Mouse (Mus musculus): ENCODE results near the gene Plxna1. TPM values are rescaled to one million over a fixed set of nuclear protein-coding genes. Genes with fewer than 3 reads are reported as not detected.

Plxna1 gene
- polyA plus RNA-seq, 1 experiment = 33.2 TPM

GRCm38 (mm10) chr6:89310236-89310635, 52.2 kb downstream of the Plxna1 start:
- no peak for TF ChIP-seq POLR2A (IDR thresholded peaks at IDR 0.05; ENCODE audit: low read depth, low read length)
- TF ChIP-seq CTCF (conservative IDR thresholded peaks at IDR 0.05; ENCODE audit: insufficient read depth, insufficient read length, low read depth, low read length) = no peak
- Histone ChIP-seq H3K4me1 (ENCODE audit: control insufficient read depth, insufficient read depth, low read length) (no peaks in the 10 kb centered on the region), H3K4me3 (ENCODE audit: insufficient read depth, low read depth, low read length) (no peak overlapping the region), H3K27ac (ENCODE audit: insufficient read depth, low read depth, low read length) (no peak overlapping the region), H3K36me3 (ENCODE audit: control insufficient read depth, insufficient read depth, low read length) (no peaks in the 10 kb centered on the region), H3K27me3 (replicated peaks; ENCODE audit: control insufficient read depth, insufficient read depth, low read length) (no peaks in the 10 kb centered on the region)
- no peak for DNase-seq
- WGBS = 73% methylated on average over 9 of the region's 9 CpGs

- no peaks in the 10 kb centered on the region for H3K36me3 ChIP-seq (ENCODE audit: control insufficient read depth, insufficient read depth, low read length)
- no peak for TF ChIP-seq CTCF (conservative IDR thresholded peaks at IDR 0.05; ENCODE audit: insufficient read depth, insufficient read length, low read depth, low read length)
- TF ChIP-seq POLR2A (IDR thresholded peaks at IDR 0.05; ENCODE audit: low read depth, low read length) = no peak
- no peak overlapping the region for H3K27ac ChIP-seq (ENCODE audit: insufficient read depth, low read depth, low read length)
- H3K4me3 ChIP-seq (ENCODE audit: insufficient read depth, low read depth, low read length) = no peak overlapping the region
- 66% methylated on average over 6 of the region's 6 CpGs for WGBS
- no peaks in the 10 kb centered on the region for H3K27me3 ChIP-seq (replicated peaks; ENCODE audit: control insufficient read depth, insufficient read depth, low read length)
- DNase-seq = no peak
- no peaks in the 10 kb centered on the region for H3K4me1 ChIP-seq (ENCODE audit: control insufficient read depth, insufficient read depth, low read length)
These were observed 54.0 kb downstream of the Plxna1 start for GRCm38 (mm10) chr6:89308213-89308973.

GRCm38 (mm10) chr6:89304375-89305058, 57.9 kb downstream of the Plxna1 start:
- no peak for TF ChIP-seq CTCF (conservative IDR thresholded peaks at IDR 0.05; ENCODE audit: insufficient read depth, insufficient read length, low read depth, low read length)
- TF ChIP-seq POLR2A (IDR thresholded peaks at IDR 0.05; ENCODE audit: low read depth, low read length) = no peak
- no peak overlapping the region for H3K4me3 ChIP-seq (ENCODE audit: insufficient read depth, low read depth, low read length)
- H3K4me1 ChIP-seq (ENCODE audit: control insufficient read depth, insufficient read depth, low read length) = no peaks in the 10 kb centered on the region
- no peaks in the 10 kb centered on the region for H3K27me3 ChIP-seq (replicated peaks; ENCODE audit: control insufficient read depth, insufficient read depth, low read length)
- H3K27ac ChIP-seq (ENCODE audit: insufficient read depth, low read depth, low read length) = no peak overlapping the region
- no peaks in the 10 kb centered on the region for H3K36me3 ChIP-seq (ENCODE audit: control insufficient read depth, insufficient read depth, low read length)
- DNase-seq = no peak
- WGBS = 73% methylated on average over 3 of the region's 3 CpGs

- Histone ChIP-seq H3K27me3 (replicated peaks; ENCODE audit: control insufficient read depth, insufficient read depth, low read length) (no peaks in the 10 kb centered on the region), H3K4me1 (ENCODE audit: control insufficient read depth, insufficient read depth, low read length) (no peaks in the 10 kb centered on the region), H3K27ac (ENCODE audit: insufficient read depth, low read depth, low read length) (no peak overlapping the region), H3K36me3 (ENCODE audit: control insufficient read depth, insufficient read depth, low read length) (no peaks in the 10 kb centered on the region), H3K4me3 (ENCODE audit: insufficient read depth, low read depth, low read length) (no peak overlapping the region)
- WGBS = 70% methylated on average over 9 of the region's 9 CpGs
- DNase-seq = no peak
- TF ChIP-seq CTCF (conservative IDR thresholded peaks at IDR 0.05; ENCODE audit: insufficient read depth, insufficient read length, low read depth, low read length) (no peak), POLR2A (IDR thresholded peaks at IDR 0.05; ENCODE audit: low read depth, low read length) (no peak)
These were observed 62.6 kb downstream of the Plxna1 start for GRCm38 (mm10) chr6:89299818-89300217.

GRCm38 (mm10) chr6:89296909-89297695, 65.3 kb downstream of the Plxna1 start:
- peak; percentile 81 for DNase-seq

DNA sequence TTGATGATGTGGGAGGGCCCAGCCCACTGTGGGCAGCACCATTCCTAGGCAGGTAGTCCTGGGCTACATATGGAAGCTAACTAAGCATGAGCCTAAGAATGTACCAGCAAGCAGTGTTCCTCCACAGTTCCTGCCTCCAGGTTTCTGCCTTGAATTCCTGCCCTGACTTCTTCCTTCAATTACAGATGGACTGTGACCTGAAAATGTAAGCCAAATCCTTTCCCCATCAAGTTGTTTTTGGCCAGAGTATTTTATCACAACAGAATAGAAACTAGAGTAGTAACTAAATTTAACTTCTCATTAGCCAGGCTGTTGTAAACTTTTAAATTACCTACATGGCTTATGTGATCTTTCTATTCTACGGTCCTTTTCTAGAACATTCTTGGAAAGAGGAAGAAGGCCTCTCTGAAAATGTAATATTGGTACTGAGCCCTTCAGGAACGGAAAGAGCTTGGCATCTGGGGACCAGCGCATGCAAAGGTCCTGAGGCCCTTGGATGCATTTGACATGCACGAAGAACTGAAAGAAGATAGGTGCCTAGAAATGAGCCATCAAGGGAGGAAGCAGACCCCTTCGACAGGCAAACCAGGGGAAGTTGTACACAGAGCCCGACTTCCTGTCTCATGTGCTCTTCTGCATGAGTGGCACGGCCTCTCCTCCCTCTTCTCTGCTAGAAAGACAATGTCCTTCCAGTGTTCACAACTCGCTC, 66.3 kb downstream of the Plxna1 start:
- Histone ChIP-seq H3K36me3 (ENCODE audit: control insufficient read depth, insufficient read depth, low read length) (no peaks in the 10 kb centered on the region), H3K27ac (ENCODE audit: insufficient read depth, low read depth, low read length) (no peak overlapping the region), H3K4me3 (ENCODE audit: insufficient read depth, low read depth, low read length) (no peak overlapping the region), H3K4me1 (ENCODE audit: control insufficient read depth, insufficient read depth, low read length) (no peaks in the 10 kb centered on the region), H3K27me3 (replicated peaks; ENCODE audit: control insufficient read depth, insufficient read depth, low read length) (no peaks in the 10 kb centered on the region)
- 83% methylated on average over 8 of the region's 8 CpGs for WGBS
- DNase-seq = no peak
- no peak for TF ChIP-seq CTCF (conservative IDR thresholded peaks at IDR 0.05; ENCODE audit: insufficient read depth, insufficient read length, low read depth, low read length)
- no peak for TF ChIP-seq POLR2A (IDR thresholded peaks at IDR 0.05; ENCODE audit: low read depth, low read length)

More at GRCm38 (mm10) chr6:89296909-89297695, 65.3 kb downstream of the Plxna1 start:
- Histone ChIP-seq H3K4me1 (ENCODE audit: control insufficient read depth, insufficient read depth, low read length) (no peaks in the 10 kb centered on the region), H3K4me3 (ENCODE audit: insufficient read depth, low read depth, low read length) (no peak overlapping the region), H3K36me3 (ENCODE audit: control insufficient read depth, insufficient read depth, low read length) (no peaks in the 10 kb centered on the region), H3K27ac (ENCODE audit: insufficient read depth, low read depth, low read length) (no peak overlapping the region), H3K27me3 (replicated peaks; ENCODE audit: control insufficient read depth, insufficient read depth, low read length) (no peaks in the 10 kb centered on the region)
- TF ChIP-seq CTCF (conservative IDR thresholded peaks at IDR 0.05; ENCODE audit: insufficient read depth, insufficient read length, low read depth, low read length) = 0 out of 2 replicates have a peak, but pooled peaks have one; percentile 4
- TF ChIP-seq POLR2A (IDR thresholded peaks at IDR 0.05; ENCODE audit: low read depth, low read length) = no peak
- WGBS = 67% methylated on average over 15 of the region's 15 CpGs

Measured in kidney, adult 2 months (tissue).